Mouse (Mus musculus): ENCODE results near the gene Rgs7bp.

DNA sequence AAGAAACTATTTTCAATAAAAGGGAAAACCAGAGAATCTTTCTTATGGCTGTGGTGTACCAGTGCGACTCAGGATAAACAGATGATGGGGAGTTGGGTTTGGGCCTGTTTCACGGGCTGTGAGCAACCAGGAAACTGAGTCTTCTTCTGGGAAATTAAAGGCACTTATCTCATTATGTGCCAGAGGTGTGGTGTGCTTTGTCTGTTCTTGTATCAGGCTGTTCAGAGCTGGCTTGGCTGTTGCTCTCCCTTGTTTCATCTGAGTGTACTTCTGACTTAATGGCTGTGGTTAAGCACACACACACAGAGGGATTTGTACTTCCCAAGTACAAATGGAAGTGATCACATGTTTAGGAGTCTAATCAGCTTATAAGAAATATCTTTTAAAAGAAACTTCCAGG, 49.7 kb upstream of the Rgs7bp start:
- TF ChIP-seq CTCF (IDR thresholded peaks at IDR 0.05) (no peak), POLR2A (IDR thresholded peaks at IDR 0.05; ENCODE audit: insufficient read depth, low read depth, low read length) (no peak), EP300 (IDR thresholded peaks at IDR 0.05; ENCODE audit: insufficient read depth, low read depth, low read length) (no peak)

Data from heart, adult 2 months (tissue).